Mouse (Mus musculus) inflammation-experienced regulatory T-cells (primary cell): ENCODE data around the gene Cpt2. TPM values are rescaled to one million over a fixed set of nuclear protein-coding genes. Genes with fewer than 3 reads are reported as not detected.

Experiments
- polyA plus RNA-seq, 2 experiments: library from polyadenylated mRNA; unstranded; fragments of 100-300 nt; shearing (Covaris generic); gene quantifications; one replicate each; pipeline ENCODE4 v1.2.1; 2017

Cpt2 gene
- 10 to 100 TPM; 20.2 to 24.5 TPM for polyA plus RNA-seq

GRCm38 (mm10) chr4:107923145-107923802, at the start of gene Cpt2:
Gene Cpt2, minus strand, starts transcription at chr4:107923610.

GRCm38 (mm10) chr4:107967966-107968682, 44.7 kb upstream of the Cpt2 start, which contains the start of gene Slc1a7:
Gene Slc1a7, plus strand, starts transcription at chr4:107968332.

GRCm38 (mm10) chr4:107889731-107890432, 33.5 kb downstream of the Cpt2 start, which contains the start of gene 0610037L13Rik:
Gene 0610037L13Rik, plus strand, starts transcription at chr4:107889813.

GRCm38 (mm10) chr4:107879254-107880050, 44.0 kb downstream of the Cpt2 start, which contains the start of gene Magoh:
Gene Magoh, plus strand, starts transcription at chr4:107879755.

Other genes with a start within 250 kb of the Cpt2 start
- gene Dmrtb1, start 239.4 kb downstream of the Cpt2 start, polyA plus RNA-seq = under 1 TPM in 1 of 2 experiments, not detected in 1; 0.45 TPM
- gene Lrp8, start 121.3 kb downstream of the Cpt2 start, polyA plus RNA-seq = 1 to 10 TPM; 5.4 to 8.7 TPM
- gene Magoh, start 43.9 kb downstream of the Cpt2 start, polyA plus RNA-seq = 100 to 1,000 TPM; 119 to 131 TPM
- gene 0610037L13Rik, start 33.8 kb downstream of the Cpt2 start, polyA plus RNA-seq = 10 to 100 TPM; 54.9 to 81.3 TPM
- gene Slc1a7, start 44.7 kb upstream of the Cpt2 start, polyA plus RNA-seq = under 1 TPM in 1 of 2 experiments, not detected in 1; 0.13 TPM
- gene Podn, start 172.8 kb upstream of the Cpt2 start, polyA plus RNA-seq = under 1 TPM in 1 of 2 experiments, not detected in 1; 0.94 TPM
- 100 to 1,000 TPM; 291 to 308 TPM for gene Scp2, start 221.4 kb upstream of the Cpt2 start, polyA plus RNA-seq
- 1 to 10 TPM; 4.5 to 9.0 TPM for gene Echdc2, start 241.8 kb upstream of the Cpt2 start, polyA plus RNA-seq